16 mouse cellular contexts compared by ENCODE assay signal in genomic region chr13:110471526-110471925, GRCm38 (mm10).
"Had no signal": no experiment of that assay in that cellular context is flagged by ENCODE, and none has a peak within 500 bp of the region (broad histone marks: within the 10 kb centered on the region; RNA-seq: fewer than 3 reads in every experiment).

No protein-coding gene starts in this region.

- H3K9ac ChIP-seq: limb, embryonic 13.5 days; liver, embryonic 13.5 days; lung, embryonic 15.5 days; midbrain, embryonic 13.5 days; neural tube, embryonic 12.5 days had no signal

- H3K4me2 ChIP-seq: limb, embryonic 13.5 days; liver, embryonic 13.5 days; lung, embryonic 15.5 days; midbrain, embryonic 13.5 days; neural tube, embryonic 12.5 days had no signal

- DNase-seq: kidney, adult 11 months; kidney, adult 9 months; kidney, postnatal 36 days; layer of hippocampus, adult 9-11 months; layer of hippocampus, postnatal 36 days; left cerebral cortex, postnatal 4 days; liver, embryonic 13.5 days; lung, postnatal 14 days; right cerebral cortex, postnatal 14 days; thymus, postnatal 36 days had no signal

- H3K9me3 ChIP-seq: liver, embryonic 13.5 days; lung, embryonic 15.5 days; midbrain, embryonic 13.5 days; neural tube, embryonic 12.5 days had no signal

- H3K4me1 ChIP-seq: midbrain, embryonic 13.5 days; neural tube, embryonic 12.5 days had no signal

- H3K27ac ChIP-seq: kidney, postnatal 0 days; limb, embryonic 13.5 days; liver, embryonic 13.5 days; lung, embryonic 15.5 days; macrophage; midbrain, embryonic 13.5 days; neural tube, embryonic 12.5 days had no signal

- H3K27me3 ChIP-seq: limb, embryonic 13.5 days; liver, embryonic 13.5 days; lung, embryonic 15.5 days; midbrain, embryonic 13.5 days; neural tube, embryonic 12.5 days had no signal

- H3K36me3 ChIP-seq: limb, embryonic 13.5 days; liver, embryonic 13.5 days; lung, embryonic 15.5 days; midbrain, embryonic 13.5 days; neural tube, embryonic 12.5 days had no signal

- H3K4me3 ChIP-seq: limb, embryonic 13.5 days; liver, embryonic 13.5 days; lung, embryonic 15.5 days; midbrain, embryonic 13.5 days; neural tube, embryonic 12.5 days had no signal

- ATAC-seq: midbrain, embryonic 13.5 days had no signal
